Mouse (Mus musculus) olfactory bulb, adult 2 months (tissue): ENCODE results near the gene Pdk2.

ENCODE experiments used
- CTCF ChIP-seq: fragments of 200-500 bp; IDR thresholded peaks from 2 replicates; pipeline ENCODE4 v1.5.1; 2012; ENCODE audit warnings: low read depth, mild to moderate bottlenecking, low read length, moderate library complexity; ENCODE audit not compliant: insufficient read depth
- POLR2A ChIP-seq: fragments of 200-500 bp; IDR thresholded peaks from 2 replicates; pipeline ENCODE4 v1.6.1; 2012; ENCODE audit warnings: mild to moderate bottlenecking, low read depth, low read length, moderate library complexity; ENCODE audit not compliant: insufficient read depth

DNA sequence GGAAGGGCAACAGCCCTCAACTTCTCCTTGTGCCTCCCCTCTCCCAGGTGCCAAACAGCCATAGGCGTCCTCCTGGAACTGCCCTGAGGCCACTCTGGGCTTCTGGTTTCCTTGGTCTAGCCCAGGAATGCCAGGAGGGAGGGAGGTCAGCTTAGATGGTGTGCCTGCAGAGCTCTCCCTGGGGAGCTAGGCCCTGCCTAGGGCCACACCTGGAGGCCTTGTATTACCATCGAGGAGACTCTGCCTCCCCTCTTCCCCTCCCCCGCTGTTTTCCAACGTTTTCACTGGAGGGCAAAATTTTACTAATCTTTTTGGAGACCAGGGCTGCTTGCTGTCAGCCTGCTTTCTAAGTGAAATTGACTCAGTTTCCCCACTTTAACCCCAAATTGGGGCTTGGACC is 35.1 kb downstream of the Pdk2 start:
- TF ChIP-seq POLR2A = no peak
- no peak for TF ChIP-seq CTCF
